Mouse (Mus musculus): Measurements from ENCODE around the gene Gm13283. TPM values are rescaled to one million over a fixed set of nuclear protein-coding genes. Genes with fewer than 3 reads are reported as not detected.
"Not testable (repeated sequence)": the region's sequence is repeated elsewhere in the genome, so short reads cannot be mapped to it uniquely, and the experiment has no call there.

Gene Gm13283
- polyA plus RNA-seq, 1 experiment from 2014 or later: 0.49 TPM

DNA sequence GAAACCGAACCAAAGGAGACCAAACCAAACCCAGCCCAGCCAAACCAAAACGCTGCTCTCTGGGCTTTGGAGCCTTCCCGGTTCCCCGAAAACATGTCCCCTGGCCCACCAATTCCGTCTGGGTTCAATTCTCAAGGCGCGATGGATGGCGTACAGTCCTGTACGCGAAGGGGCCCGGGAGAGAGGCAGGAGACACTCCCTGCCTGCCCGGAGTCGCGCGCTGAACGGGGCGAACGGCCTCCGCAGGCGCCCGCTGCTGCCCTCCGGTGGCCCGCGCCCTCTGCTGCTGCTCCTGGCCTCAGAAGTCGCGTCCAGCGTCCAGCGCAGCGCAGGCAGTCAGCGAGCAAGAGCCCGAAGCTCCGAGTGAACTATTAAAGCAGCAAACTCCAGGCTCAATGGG lies 13.6 kb downstream of the Gm13283 start, which contains the start of gene Gm13290:
Gene Gm13290, plus strand, starts transcription at position 301 of the 400 bp plus-strand sequence.
- no CpG with 5 or more reads among the region's 32 CpGs for WGBS
- not testable (repeated sequence) for ATAC-seq (ENCODE audit: insufficient number of reproducible peaks, insufficient read depth, low FRiP score, low read depth); H3K4me3 ChIP-seq (ENCODE audit: control insufficient read depth in 1 of 2, insufficient read depth in 1 of 2, low read depth in 1 of 2, low read length in 2 of 2); H3K9me3 ChIP-seq (ENCODE audit: control insufficient read depth, low read length); H3K9ac ChIP-seq (ENCODE audit: low read length); H3K36me3 ChIP-seq (ENCODE audit: control insufficient read depth, insufficient read depth, low read length); H3K27ac ChIP-seq (replicated peaks in 1 of 2; ENCODE audit: control insufficient read depth in 1 of 2, insufficient read depth in 1 of 2, low read depth in 2 of 2, low read length in 2 of 2); H3K4me2 ChIP-seq (ENCODE audit: low read length); H3K4me1 ChIP-seq (ENCODE audit: control insufficient read depth in 2 of 2, insufficient read depth in 2 of 2, low read length in 2 of 2); H3K27me3 ChIP-seq (ENCODE audit: control insufficient read depth, insufficient read depth, low read length)

DNA sequence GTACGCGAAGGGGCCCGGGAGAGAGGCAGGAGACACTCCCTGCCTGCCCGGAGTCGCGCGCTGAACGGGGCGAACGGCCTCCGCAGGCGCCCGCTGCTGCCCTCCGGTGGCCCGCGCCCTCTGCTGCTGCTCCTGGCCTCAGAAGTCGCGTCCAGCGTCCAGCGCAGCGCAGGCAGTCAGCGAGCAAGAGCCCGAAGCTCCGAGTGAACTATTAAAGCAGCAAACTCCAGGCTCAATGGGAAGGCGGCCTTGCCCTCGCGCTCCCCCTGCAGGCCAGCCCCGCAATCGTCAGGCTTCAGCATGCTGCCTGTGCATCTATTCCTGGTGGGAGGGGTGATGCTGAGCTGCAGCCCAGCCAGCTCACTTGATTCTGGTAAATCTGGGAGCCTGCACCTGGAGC lies 16.7 kb downstream of the Gm13283 start, which contains the start of gene Gm13289:
Gene Gm13289, plus strand, starts transcription at position 301 of the 400 bp plus-strand sequence.
- WGBS: no CpG with 5 or more reads among the region's 29 CpGs
- H3K27me3 ChIP-seq (ENCODE audit: control insufficient read depth, insufficient read depth, low read length); H3K9me3 ChIP-seq (ENCODE audit: control insufficient read depth, low read length); H3K36me3 ChIP-seq (ENCODE audit: control insufficient read depth, insufficient read depth, low read length); H3K4me1 ChIP-seq (ENCODE audit: control insufficient read depth in 2 of 2, insufficient read depth in 2 of 2, low read length in 2 of 2); ATAC-seq (ENCODE audit: insufficient number of reproducible peaks, insufficient read depth, low FRiP score, low read depth); H3K4me3 ChIP-seq (ENCODE audit: control insufficient read depth in 1 of 2, insufficient read depth in 1 of 2, low read depth in 1 of 2, low read length in 2 of 2); H3K9ac ChIP-seq (ENCODE audit: low read length); H3K27ac ChIP-seq (replicated peaks in 1 of 2; ENCODE audit: control insufficient read depth in 1 of 2, insufficient read depth in 1 of 2, low read depth in 2 of 2, low read length in 2 of 2); H3K4me2 ChIP-seq (ENCODE audit: low read length): not testable (repeated sequence)

DNA sequence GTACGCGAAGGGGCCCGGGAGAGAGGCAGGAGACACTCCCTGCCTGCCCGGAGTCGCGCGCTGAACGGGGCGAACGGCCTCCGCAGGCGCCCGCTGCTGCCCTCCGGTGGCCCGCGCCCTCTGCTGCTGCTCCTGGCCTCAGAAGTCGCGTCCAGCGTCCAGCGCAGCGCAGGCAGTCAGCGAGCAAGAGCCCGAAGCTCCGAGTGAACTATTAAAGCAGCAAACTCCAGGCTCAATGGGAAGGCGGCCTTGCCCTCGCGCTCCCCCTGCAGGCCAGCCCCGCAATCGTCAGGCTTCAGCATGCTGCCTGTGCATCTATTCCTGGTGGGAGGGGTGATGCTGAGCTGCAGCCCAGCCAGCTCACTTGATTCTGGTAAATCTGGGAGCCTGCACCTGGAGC lies 19.6 kb downstream of the Gm13283 start, which contains the start of gene Gm13272:
Gene Gm13272, plus strand, starts transcription at position 301 of the 400 bp plus-strand sequence.
- not testable (repeated sequence) for H3K27ac ChIP-seq (replicated peaks in 1 of 2; ENCODE audit: control insufficient read depth in 1 of 2, insufficient read depth in 1 of 2, low read depth in 2 of 2, low read length in 2 of 2); H3K4me3 ChIP-seq (ENCODE audit: control insufficient read depth in 1 of 2, insufficient read depth in 1 of 2, low read depth in 1 of 2, low read length in 2 of 2); H3K4me1 ChIP-seq (ENCODE audit: control insufficient read depth in 2 of 2, insufficient read depth in 2 of 2, low read length in 2 of 2); H3K4me2 ChIP-seq (ENCODE audit: low read length); H3K9me3 ChIP-seq (ENCODE audit: control insufficient read depth, low read length); H3K27me3 ChIP-seq (ENCODE audit: control insufficient read depth, insufficient read depth, low read length); ATAC-seq (ENCODE audit: insufficient number of reproducible peaks, insufficient read depth, low FRiP score, low read depth); H3K36me3 ChIP-seq (ENCODE audit: control insufficient read depth, insufficient read depth, low read length); H3K9ac ChIP-seq (ENCODE audit: low read length)
- WGBS: no CpG with 5 or more reads among the region's 29 CpGs

DNA sequence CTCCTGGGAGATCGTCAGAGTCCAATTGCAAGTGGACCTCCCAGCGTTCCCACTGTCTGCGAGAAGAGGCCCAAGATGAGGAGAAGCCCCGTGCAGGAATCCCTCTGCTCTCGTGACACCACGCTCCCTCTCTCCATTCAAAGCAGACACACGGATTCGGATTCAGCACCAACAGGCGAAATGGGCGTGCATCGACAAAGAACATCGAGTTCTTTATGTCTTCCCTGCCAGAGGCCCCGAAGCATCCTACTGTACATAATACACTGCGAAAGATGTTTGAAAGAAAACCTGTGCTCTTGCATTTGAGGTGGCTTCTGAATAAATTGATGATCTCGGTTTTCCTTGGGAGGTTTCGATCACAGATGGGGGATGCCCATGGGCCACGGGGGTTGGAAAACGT lies 20.4 kb downstream of the Gm13283 start:
- H3K4me2 ChIP-seq (ENCODE audit: low read length); ATAC-seq (ENCODE audit: insufficient number of reproducible peaks, insufficient read depth, low FRiP score, low read depth); H3K4me1 ChIP-seq (ENCODE audit: control insufficient read depth in 2 of 2, insufficient read depth in 2 of 2, low read length in 2 of 2); H3K27ac ChIP-seq (replicated peaks in 1 of 2; ENCODE audit: control insufficient read depth in 1 of 2, insufficient read depth in 1 of 2, low read depth in 2 of 2, low read length in 2 of 2); H3K9me3 ChIP-seq (ENCODE audit: control insufficient read depth, low read length); H3K27me3 ChIP-seq (ENCODE audit: control insufficient read depth, insufficient read depth, low read length); H3K36me3 ChIP-seq (ENCODE audit: control insufficient read depth, insufficient read depth, low read length); H3K9ac ChIP-seq (ENCODE audit: low read length); H3K4me3 ChIP-seq (ENCODE audit: control insufficient read depth in 1 of 2, insufficient read depth in 1 of 2, low read depth in 1 of 2, low read length in 2 of 2): not testable (repeated sequence)
- WGBS: 32% methylated on average over 14 of the region's 18 CpGs

DNA sequence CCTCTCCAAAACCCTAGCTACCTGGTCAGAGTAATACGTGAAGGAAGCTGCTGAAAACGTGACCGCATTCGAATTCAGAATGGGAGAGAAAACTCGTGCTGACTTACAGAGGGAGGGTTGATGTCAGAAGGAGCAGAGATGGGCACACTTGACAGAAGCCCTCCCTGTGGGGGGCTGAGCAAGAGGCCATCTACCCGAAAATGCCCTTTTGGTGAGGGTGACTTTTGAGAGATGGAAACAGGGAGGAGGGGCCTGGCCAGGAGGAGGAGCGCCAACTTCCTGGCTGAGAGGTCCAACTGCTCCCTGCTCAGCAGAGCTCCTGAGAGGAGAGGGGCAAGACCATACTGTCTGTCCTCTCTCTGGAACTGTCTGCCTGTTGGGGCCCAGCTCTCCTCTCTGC lies 21.9 kb downstream of the Gm13283 start, which contains the start of gene Ifnz:
Gene Ifnz, plus strand, starts transcription at position 301 of the 400 bp plus-strand sequence.
- not testable (repeated sequence) for ATAC-seq (ENCODE audit: insufficient number of reproducible peaks, insufficient read depth, low FRiP score, low read depth); H3K27me3 ChIP-seq (ENCODE audit: control insufficient read depth, insufficient read depth, low read length); H3K4me1 ChIP-seq (ENCODE audit: control insufficient read depth in 2 of 2, insufficient read depth in 2 of 2, low read length in 2 of 2); H3K36me3 ChIP-seq (ENCODE audit: control insufficient read depth, insufficient read depth, low read length); H3K9ac ChIP-seq (ENCODE audit: low read length); H3K9me3 ChIP-seq (ENCODE audit: control insufficient read depth, low read length)
- H3K27ac ChIP-seq (replicated peaks in 1 of 2; ENCODE audit: control insufficient read depth in 1 of 2, insufficient read depth in 1 of 2, low read depth in 2 of 2, low read length in 2 of 2): peak within 1 kb of the TSS; percentile 33 to 85; a peak in 2 of 4 replicates
- peak within 1 kb of the TSS in 1 of 2 experiments; percentile 43; a peak in 2 of 4 replicates for H3K4me3 ChIP-seq (ENCODE audit: control insufficient read depth in 1 of 2, insufficient read depth in 1 of 2, low read depth in 1 of 2, low read length in 2 of 2)
- H3K4me2 ChIP-seq (ENCODE audit: low read length): peak within 1 kb of the TSS; percentile 52
- WGBS: 0% methylated on average over 2 of the region's 7 CpGs

DNA sequence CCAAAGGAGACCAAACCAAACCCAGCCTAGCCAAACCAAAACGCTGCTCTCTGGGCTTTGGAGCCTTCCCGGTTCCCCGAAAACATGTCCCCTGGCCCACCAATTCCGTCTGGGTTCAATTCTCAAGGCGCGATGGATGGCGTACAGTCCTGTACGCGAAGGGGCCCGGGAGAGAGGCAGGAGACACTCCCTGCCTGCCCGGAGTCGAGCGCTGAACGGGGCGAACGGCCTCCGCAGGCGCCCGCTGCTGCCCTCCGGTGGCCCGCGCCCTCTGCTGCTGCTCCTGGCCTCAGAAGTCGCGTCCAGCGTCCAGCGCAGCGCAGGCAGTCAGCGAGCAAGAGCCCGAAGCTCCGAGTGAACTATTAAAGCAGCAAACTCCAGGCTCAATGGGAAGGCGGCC lies 22.4 kb downstream of the Gm13283 start:
- Histone ChIP-seq H3K27ac (replicated peaks in 1 of 2; ENCODE audit: control insufficient read depth in 1 of 2, insufficient read depth in 1 of 2, low read depth in 2 of 2, low read length in 2 of 2) (peak overlapping the region; percentile 33 to 85; a peak in 2 of 4 replicates), H3K4me3 (ENCODE audit: control insufficient read depth in 1 of 2, insufficient read depth in 1 of 2, low read depth in 1 of 2, low read length in 2 of 2) (peak overlapping the region in 1 of 2 experiments; percentile 43; a peak in 2 of 4 replicates)

DNA sequence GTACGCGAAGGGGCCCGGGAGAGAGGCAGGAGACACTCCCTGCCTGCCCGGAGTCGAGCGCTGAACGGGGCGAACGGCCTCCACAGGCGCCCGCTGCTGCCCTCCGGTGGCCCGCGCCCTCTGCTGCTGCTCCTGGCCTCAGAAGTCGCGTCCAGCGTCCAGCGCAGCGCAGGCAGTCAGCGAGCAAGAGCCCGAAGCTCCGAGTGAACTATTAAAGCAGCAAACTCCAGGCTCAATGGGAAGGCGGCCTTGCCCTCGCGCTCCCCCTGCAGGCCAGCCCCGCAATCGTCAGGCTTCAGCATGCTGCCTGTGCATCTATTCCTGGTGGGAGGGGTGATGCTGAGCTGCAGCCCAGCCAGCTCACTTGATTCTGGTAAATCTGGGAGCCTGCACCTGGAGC lies 25.5 kb downstream of the Gm13283 start, which contains the start of gene Gm13276:
Gene Gm13276, plus strand, starts transcription at position 301 of the 400 bp plus-strand sequence.
- WGBS: no CpG with 5 or more reads among the region's 27 CpGs
- H3K4me3 ChIP-seq (ENCODE audit: control insufficient read depth in 1 of 2, insufficient read depth in 1 of 2, low read depth in 1 of 2, low read length in 2 of 2): not testable (repeated sequence)

More for the DNA sequence above, 22.4 kb downstream of the Gm13283 start:
- not testable (repeated sequence) for H3K36me3 ChIP-seq (ENCODE audit: control insufficient read depth, insufficient read depth, low read length); ATAC-seq (ENCODE audit: insufficient number of reproducible peaks, insufficient read depth, low FRiP score, low read depth); H3K9ac ChIP-seq (ENCODE audit: low read length); H3K4me1 ChIP-seq (ENCODE audit: control insufficient read depth in 2 of 2, insufficient read depth in 2 of 2, low read length in 2 of 2); H3K9me3 ChIP-seq (ENCODE audit: control insufficient read depth, low read length); H3K27me3 ChIP-seq (ENCODE audit: control insufficient read depth, insufficient read depth, low read length)
- H3K4me2 ChIP-seq (ENCODE audit: low read length): peak overlapping the region; percentile 52
- 0% methylated on average over 1 of the region's 31 CpGs for WGBS

DNA sequence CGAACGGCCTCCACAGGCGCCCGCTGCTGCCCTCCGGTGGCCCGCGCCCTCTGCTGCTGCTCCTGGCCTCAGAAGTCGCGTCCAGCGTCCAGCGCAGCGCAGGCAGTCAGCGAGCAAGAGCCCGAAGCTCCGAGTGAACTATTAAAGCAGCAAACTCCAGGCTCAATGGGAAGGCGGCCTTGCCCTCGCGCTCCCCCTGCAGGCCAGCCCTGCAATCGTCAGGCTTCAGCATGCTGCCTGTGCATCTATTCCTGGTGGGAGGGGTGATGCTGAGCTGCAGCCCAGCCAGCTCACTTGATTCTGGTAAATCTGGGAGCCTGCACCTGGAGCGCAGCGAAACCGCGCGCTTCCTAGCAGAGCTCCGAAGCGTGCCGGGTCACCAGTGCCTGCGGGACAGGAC lies 28.5 kb downstream of the Gm13283 start, which contains the start of gene Gm13277:
Gene Gm13277, plus strand, starts transcription at position 231 of the 400 bp plus-strand sequence.
- not testable (repeated sequence) for ATAC-seq (ENCODE audit: insufficient number of reproducible peaks, insufficient read depth, low FRiP score, low read depth); H3K9ac ChIP-seq (ENCODE audit: low read length); H3K4me2 ChIP-seq (ENCODE audit: low read length); H3K9me3 ChIP-seq (ENCODE audit: control insufficient read depth, low read length); H3K27me3 ChIP-seq (ENCODE audit: control insufficient read depth, insufficient read depth, low read length); H3K4me1 ChIP-seq (ENCODE audit: control insufficient read depth in 2 of 2, insufficient read depth in 2 of 2, low read length in 2 of 2); H3K27ac ChIP-seq (replicated peaks in 1 of 2; ENCODE audit: control insufficient read depth in 1 of 2, insufficient read depth in 1 of 2, low read depth in 2 of 2, low read length in 2 of 2); H3K36me3 ChIP-seq (ENCODE audit: control insufficient read depth, insufficient read depth, low read length); H3K4me3 ChIP-seq (ENCODE audit: control insufficient read depth in 1 of 2, insufficient read depth in 1 of 2, low read depth in 1 of 2, low read length in 2 of 2)
- 0% methylated on average over 4 of the region's 28 CpGs for WGBS

More for the DNA sequence above, 25.5 kb downstream of the Gm13283 start, which contains the start of gene Gm13276:
- not testable (repeated sequence) for H3K9me3 ChIP-seq (ENCODE audit: control insufficient read depth, low read length); H3K4me2 ChIP-seq (ENCODE audit: low read length); H3K36me3 ChIP-seq (ENCODE audit: control insufficient read depth, insufficient read depth, low read length); H3K27me3 ChIP-seq (ENCODE audit: control insufficient read depth, insufficient read depth, low read length); H3K27ac ChIP-seq (replicated peaks in 1 of 2; ENCODE audit: control insufficient read depth in 1 of 2, insufficient read depth in 1 of 2, low read depth in 2 of 2, low read length in 2 of 2); ATAC-seq (ENCODE audit: insufficient number of reproducible peaks, insufficient read depth, low FRiP score, low read depth); H3K9ac ChIP-seq (ENCODE audit: low read length); H3K4me1 ChIP-seq (ENCODE audit: control insufficient read depth in 2 of 2, insufficient read depth in 2 of 2, low read length in 2 of 2)

All from heart, embryonic 14.5 days (tissue).